Mouse (Mus musculus) liver, adult 2 months (tissue): ENCODE measurements at regions not wholly inside any gene's neighbourhood (a gene's known extent, or its start where the extent isn't known, plus 50 kb on each side); places are given as distances from the start of the nearest gene placed in this dataset.

ENCODE experiments used
- DNase-seq: peaks from one replicate; pipeline ENCODE4 v3.0.0-alpha.2; 2011; ENCODE audit warnings: low read depth, low spot score; ENCODE audit errors: extremely low read depth
- H3K27ac ChIP-seq: fragments of 200-500 bp; replicated peaks from 2 replicates; pipeline ENCODE4 v1.5.1; 2012; ENCODE audit warnings: low read depth, mild to moderate bottlenecking, control low read depth, inconsistent platforms, low read length; ENCODE audit not compliant: insufficient read depth
- H3K27me3 ChIP-seq: fragments of 200-500 bp; 2 replicates; pipeline ENCODE4 v1.6.1; 2012; ENCODE audit warnings: mild to moderate bottlenecking, moderate library complexity, low read length, inconsistent platforms; ENCODE audit not compliant: control insufficient read depth, insufficient read depth
- H3K36me3 ChIP-seq: fragments of 200-500 bp; 2 replicates; pipeline ENCODE4 v1.6.1; 2012; ENCODE audit warnings: low read length, inconsistent platforms; ENCODE audit not compliant: control insufficient read depth, insufficient read depth
- H3K4me1 ChIP-seq: fragments of 200-500 bp; 2 replicates; pipeline ENCODE4 v1.6.1; 2011; ENCODE audit warnings: low read length; ENCODE audit not compliant: control insufficient read depth, insufficient read depth
- H3K4me3 ChIP-seq: fragments of 200-500 bp; 2 replicates; pipeline ENCODE4 v1.5.1; 2011; ENCODE audit warnings: low read depth, mild to moderate bottlenecking, control low read depth, low read length, moderate library complexity; ENCODE audit not compliant: insufficient read depth
- H3K79me2 ChIP-seq: fragments of 200-500 bp; 2 replicates; pipeline ENCODE4 v1.6.1; 2012; ENCODE audit warnings: inconsistent platforms, mild to moderate bottlenecking, low read length, moderate library complexity; ENCODE audit not compliant: control insufficient read depth, insufficient read depth
- H3K9ac ChIP-seq: fragments of 200-500 bp; 2 replicates; pipeline ENCODE4 v1.6.1; 2012; ENCODE audit warnings: low read depth, mild to moderate bottlenecking, control low read depth, inconsistent platforms, low read length
- CTCF ChIP-seq: fragments of 200-500 bp; IDR thresholded peaks from 2 replicates; pipeline ENCODE4 v1.5.1; 2011; ENCODE audit warnings: low read depth, low read length, control low read depth
- POLR2A ChIP-seq: fragments of 200-500 bp; IDR thresholded peaks from 2 replicates; pipeline ENCODE4 v1.6.1; 2011; ENCODE audit warnings: low read length, control low read depth; ENCODE audit not compliant: insufficient read depth; ENCODE audit errors: extremely low read depth
- WGBS: fragments of 180-500 bp; shearing (Covaris S2); methylation state at CpG from one replicate; pipeline ENCODE4 v1.1.7; 2018; 5-methylcytosine and 5-hydroxymethylcytosine counted together

DNA sequence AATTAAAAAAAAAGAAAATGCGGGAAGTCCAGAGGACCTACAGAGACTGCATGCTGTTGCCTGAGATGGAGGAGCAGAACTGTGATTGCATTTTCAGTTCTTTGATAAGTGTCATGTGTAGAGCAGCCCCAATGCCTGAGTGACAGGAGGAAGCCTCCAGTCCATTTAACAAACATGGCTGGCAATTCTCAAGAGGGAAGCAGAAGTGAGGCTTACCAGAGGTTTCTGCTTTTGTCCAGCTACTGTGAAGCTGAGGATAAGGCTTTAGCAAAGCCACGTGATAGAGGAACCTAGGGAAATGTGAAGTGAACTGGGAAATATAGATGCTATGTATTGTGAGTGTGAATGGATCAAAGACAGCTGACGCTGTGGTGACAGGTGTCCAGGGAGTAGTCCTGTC is 56.6 kb downstream of the Sucnr1 start:
- no peaks in the 10 kb centered on the region for H3K36me3 ChIP-seq
- no peaks in the 10 kb centered on the region for H3K27me3 ChIP-seq
- H3K79me2 ChIP-seq, result no peaks in the 10 kb centered on the region
- peak; percentile 3 for DNase-seq
- H3K4me1 ChIP-seq, result peaks cover 4% of the 10 kb centered on the region; the same call in 1 of the 2 replicates
- H3K27ac ChIP-seq, result no peak overlapping the region
- no peak overlapping the region for H3K4me3 ChIP-seq
- no peak overlapping the region for H3K9ac ChIP-seq
- WGBS, result 97% methylated on average over 3 of the region's 3 CpGs
- TF ChIP-seq POLR2A, result no peak
- TF ChIP-seq CTCF, result no peak

DNA sequence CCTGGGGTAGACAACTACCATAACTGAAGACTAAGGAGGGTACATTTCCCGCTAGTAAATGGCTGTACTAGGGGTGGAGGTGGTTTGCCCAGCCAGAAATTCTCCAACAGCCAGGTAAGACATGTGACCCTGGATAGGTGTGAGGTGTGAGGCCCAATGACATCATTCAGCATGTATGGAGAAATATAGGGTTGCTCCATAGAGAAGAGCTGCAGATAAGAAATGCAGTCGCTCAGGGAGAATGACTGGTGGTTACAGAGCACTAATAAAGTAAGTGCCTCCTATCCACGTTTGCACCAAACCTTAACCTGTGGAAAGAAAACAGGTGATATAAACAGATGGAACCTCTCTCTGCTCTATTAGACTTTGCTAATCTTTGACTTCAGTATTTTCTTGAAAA is 78.2 kb downstream of the Sucnr1 start:
- no peak for TF ChIP-seq POLR2A
- TF ChIP-seq CTCF, result no peak
- WGBS, result 93% methylated on average over 3 of the region's 3 CpGs
- Histone ChIP-seq H3K27ac (no peak overlapping the region), H3K36me3 (no peaks in the 10 kb centered on the region), H3K4me3 (no peak overlapping the region), H3K79me2 (no peaks in the 10 kb centered on the region), H3K4me1 (peaks cover 2% of the 10 kb centered on the region; the same call in 1 of the 2 replicates), H3K9ac (no peak overlapping the region), H3K27me3 (no peaks in the 10 kb centered on the region)
- DNase-seq, result no peak

DNA sequence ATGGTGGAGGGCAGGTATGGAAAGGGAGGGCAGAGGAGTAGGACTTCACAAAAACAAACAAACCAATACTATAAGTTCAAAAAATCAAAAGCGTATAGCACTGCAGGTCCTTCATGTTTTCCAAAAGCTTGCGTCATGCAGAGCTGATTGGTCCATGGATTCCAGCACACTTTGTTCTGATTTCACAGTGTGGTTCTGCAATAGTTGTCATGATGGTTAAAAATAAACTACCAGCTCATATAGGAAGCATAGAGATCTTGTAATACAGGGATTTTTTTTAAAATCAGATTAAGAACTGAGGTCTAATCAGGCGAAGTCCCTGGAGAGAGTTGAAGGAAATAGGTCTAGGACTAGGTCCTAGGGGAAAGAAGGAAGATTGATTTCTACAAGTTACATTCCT is 86.0 kb downstream of the Sucnr1 start:
- WGBS, result 30% methylated on average over 3 of the region's 3 CpGs
- H3K4me1 ChIP-seq, result peaks cover 11% of the 10 kb centered on the region; the same call in 1 of the 2 replicates
- H3K9ac ChIP-seq, result no peak overlapping the region
- H3K4me3 ChIP-seq, result no peak overlapping the region
- H3K27ac ChIP-seq, result peak overlapping the region; percentile 65
- no peaks in the 10 kb centered on the region for H3K27me3 ChIP-seq
- TF ChIP-seq CTCF, result no peak
- no peak for TF ChIP-seq POLR2A
- no peaks in the 10 kb centered on the region for H3K79me2 ChIP-seq
- H3K36me3 ChIP-seq, result no peaks in the 10 kb centered on the region
- peak; percentile 98 for DNase-seq

GRCm38 (mm10) chr3:60168135-60168926 is 86.7 kb downstream of the Sucnr1 start:
- DNase-seq, result peak; percentile 97
- Histone ChIP-seq H3K9ac (peak overlapping the region; percentile 69), H3K27ac (peak overlapping the region; percentile 98), H3K36me3 (no peaks in the 10 kb centered on the region), H3K79me2 (no peaks in the 10 kb centered on the region), H3K4me1 (peaks cover 11% of the 10 kb centered on the region; the same call in 1 of the 2 replicates), H3K27me3 (no peaks in the 10 kb centered on the region), H3K4me3 (no peak overlapping the region)
- no peak for TF ChIP-seq CTCF
- TF ChIP-seq POLR2A, result no peak
- WGBS, result 13% methylated on average over 2 of the region's 2 CpGs

DNA sequence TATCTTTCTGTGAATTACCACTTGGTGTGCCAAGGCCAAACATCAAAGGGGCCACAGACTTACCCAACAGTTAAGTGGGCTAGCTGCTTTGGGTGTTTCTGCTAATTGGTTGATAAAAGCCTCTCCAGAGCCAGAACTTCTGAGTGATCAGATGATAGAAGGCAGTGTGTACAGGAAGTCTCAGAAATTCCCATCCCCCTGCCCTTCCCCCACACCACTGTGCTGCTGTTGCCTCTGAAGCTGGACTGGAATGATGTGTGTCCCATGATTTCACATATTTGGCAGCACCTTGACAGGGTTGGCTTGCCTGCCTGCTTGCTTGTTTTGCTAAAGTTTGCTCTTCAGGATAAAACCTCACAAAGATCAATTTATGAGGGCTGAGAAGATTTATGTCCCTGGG is 87.9 kb downstream of the Sucnr1 start:
- Histone ChIP-seq H3K9ac (no peak overlapping the region), H3K36me3 (no peaks in the 10 kb centered on the region), H3K79me2 (no peaks in the 10 kb centered on the region), H3K4me3 (no peak overlapping the region), H3K27me3 (no peaks in the 10 kb centered on the region), H3K27ac (peak overlapping the region; percentile 82), H3K4me1 (peaks cover 9% of the 10 kb centered on the region; the same call in 1 of the 2 replicates)
- TF ChIP-seq CTCF (no peak), POLR2A (no peak)
- DNase-seq, result peak; percentile 99

DNA sequence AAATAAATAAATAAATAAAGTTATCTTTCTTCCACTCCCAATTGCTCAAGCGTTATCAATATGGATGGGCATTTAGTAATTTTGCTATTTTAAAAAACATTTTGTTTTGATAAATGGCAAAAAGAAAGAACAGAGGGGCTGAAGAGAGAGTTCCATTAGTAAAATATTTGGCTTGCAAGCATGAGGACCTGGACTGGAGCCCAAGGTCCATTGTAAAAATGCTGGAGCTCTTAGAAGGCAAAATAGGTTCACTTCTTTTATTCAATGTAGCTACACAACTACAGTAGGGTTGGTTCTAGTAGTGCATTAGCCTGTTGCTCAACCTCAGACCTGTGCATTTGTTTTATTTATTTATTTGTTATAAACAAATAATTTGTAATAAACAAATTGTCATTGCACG is 102.8 kb downstream of the Sucnr1 start:
- no peak overlapping the region for H3K27ac ChIP-seq
- no peak overlapping the region for H3K4me3 ChIP-seq
- no peak overlapping the region for H3K9ac ChIP-seq
- peaks cover 2% of the 10 kb centered on the region; the same call in 1 of the 2 replicates for H3K4me1 ChIP-seq
- DNase-seq, result no peak
- no peaks in the 10 kb centered on the region for H3K36me3 ChIP-seq
- no peaks in the 10 kb centered on the region for H3K27me3 ChIP-seq
- H3K79me2 ChIP-seq, result no peaks in the 10 kb centered on the region
- TF ChIP-seq POLR2A, result no peak
- TF ChIP-seq CTCF, result no peak
- WGBS, result 91% methylated on average over 2 of the region's 2 CpGs
